Mouse (Mus musculus) adrenal gland (tissue): ENCODE measurements around the gene Vmn2r73.
"Not testable (repeated sequence)": the region's sequence is repeated elsewhere in the genome, so short reads cannot be mapped to it uniquely, and the experiment has no call there.

Source experiments
- intact Hi-C: fragments of 180-260 bp; cut with DNase I; formaldehyde crosslinking; loops from one replicate; pipeline ENCODE4 v1.15.1; 2025
- long read RNA-seq, 2 experiments: library from polyadenylated mRNA; unstranded; transcript quantifications; one replicate each; pipeline ENCODE4 v2.0.0; 2020; ENCODE audit warnings: borderline replicate concordance in 1 of 2; ENCODE audit not compliant: insufficient replicate concordance in 1 of 2

Vmn2r73 gene
- long read RNA-seq, experiment 1, result 0 reads
- long read RNA-seq, experiment 2, result 0 reads

GRCm38 (mm10) chr7:85876166-85876565 is at the start of gene Vmn2r73:
Gene Vmn2r73 (minus strand): TSS chr7:85876266.
- intact Hi-C loops, result no loop called here

DNA sequence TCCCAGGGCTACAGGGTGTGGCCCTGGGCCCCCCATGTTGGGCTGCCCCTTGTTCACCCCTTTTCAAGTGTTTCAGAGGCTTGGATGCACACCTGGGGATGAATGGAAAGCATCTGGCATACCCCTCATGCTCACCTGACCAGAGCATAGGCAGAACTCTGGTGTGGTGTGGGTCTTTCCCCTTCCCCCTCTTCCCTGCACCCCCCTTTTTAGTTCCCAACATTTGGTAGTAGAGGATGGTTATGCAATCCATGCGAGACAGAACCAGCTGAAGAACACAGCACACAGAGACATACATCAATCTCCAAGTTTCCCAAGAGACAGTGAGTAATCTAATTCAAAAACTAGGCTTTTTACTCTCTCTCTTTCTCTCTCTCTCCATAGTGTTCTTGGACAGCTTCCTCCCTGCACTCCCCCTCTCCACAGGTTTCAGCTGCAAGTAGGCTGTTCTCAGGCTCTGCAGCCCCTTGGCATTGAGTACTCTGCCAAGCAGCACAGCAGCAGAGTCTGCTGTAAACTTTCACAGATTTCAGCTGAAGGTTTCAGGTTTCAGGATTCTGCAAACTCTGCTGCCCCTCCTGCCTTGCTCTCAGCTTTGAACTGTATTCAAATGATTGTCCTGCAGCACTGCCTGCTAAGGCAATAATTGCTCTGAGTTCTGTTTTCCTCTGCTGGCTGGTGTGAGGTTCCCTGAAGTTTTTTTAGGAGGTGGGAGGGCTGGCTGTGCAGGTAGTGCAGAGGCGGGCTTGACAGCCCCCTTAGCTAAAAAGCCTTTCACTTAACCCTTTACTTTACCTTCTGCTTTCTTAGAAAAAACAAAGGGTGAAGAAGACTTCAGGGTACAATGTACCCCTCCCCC is 35.7 kb downstream of the Vmn2r73 start:
- intact Hi-C loops, result no loop called here

DNA sequence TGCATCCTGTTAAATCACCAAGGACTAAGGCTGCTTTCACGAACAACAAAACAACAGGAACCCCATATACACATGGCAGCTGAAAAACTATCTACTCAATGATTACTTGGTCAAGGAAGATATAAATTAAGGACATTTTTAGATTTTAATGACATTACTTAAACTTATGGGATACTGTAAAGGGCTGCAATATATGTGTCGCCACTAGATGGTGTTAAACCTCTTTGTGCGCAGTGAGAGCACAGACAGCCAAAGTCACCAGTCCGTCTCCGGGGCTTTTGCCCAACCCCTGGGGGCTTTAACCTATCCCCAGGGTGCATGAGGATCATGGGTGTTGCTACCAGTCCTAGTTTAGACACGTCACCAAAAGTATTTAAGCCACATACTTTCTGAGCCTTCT is 58.0 kb downstream of the Vmn2r73 start:
- intact Hi-C loops, result not testable (repeated sequence)
